Mouse (Mus musculus): ENCODE results near the gene Myo5c. TPM values are rescaled to one million over a fixed set of nuclear protein-coding genes. Genes with fewer than 3 reads are reported as not detected.
A peak's percentile ranks its signal among the peaks of the same experiment; 100 is the strongest.

The Myo5c gene
- total RNA-seq (2021), result 1 to 10 TPM; 3.0 to 4.2 TPM

DNA sequence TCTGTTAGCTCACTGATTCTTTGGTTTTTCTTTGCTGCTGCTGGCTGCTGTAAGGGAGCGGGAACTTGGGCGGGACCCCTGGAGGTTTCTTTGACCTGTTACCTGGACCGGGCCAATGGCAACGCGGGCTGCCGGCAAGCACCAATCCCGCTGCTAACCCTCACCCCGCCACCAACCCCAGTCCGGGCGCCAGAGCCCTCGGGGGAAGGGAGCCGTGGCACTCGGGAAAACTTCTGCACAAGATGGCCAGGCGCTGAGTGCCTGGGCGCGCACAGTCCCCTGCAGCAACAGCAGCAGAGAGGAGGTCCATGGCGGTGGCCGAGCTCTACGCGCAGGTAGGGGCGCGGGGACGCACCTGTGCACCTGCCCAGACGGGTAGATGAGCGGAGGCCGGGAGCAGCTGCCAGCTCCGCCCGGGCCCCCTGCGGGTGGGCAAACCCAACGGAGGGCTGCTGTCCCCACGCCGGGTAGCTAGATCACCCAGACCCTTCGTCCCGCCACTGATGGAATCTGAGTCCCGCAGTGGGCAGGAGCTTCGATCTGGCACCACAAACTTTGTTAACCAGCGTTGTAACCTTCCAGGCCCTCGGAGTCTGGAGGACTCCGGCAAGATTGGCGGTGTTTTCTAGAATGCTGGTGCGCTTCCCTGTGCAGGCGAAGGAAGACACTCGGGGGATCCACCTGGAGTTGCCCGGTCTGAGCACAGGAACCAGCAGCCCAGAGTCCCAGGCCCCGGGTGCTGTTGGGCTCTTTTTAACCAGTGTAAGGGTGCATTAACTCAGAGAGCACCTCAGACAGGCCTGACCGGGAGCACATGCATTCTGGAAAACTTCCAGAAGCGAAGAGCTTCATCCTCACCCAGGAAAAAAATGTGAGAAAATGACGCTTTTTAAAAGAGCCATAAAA is at the start of gene Myo5c:
TSS of gene Myo5c (plus strand) at position 180 of the 906 bp plus-strand sequence.
- intact Hi-C loops (cut with DNase I), result no loop called here
- no peak for DNase-seq (ENCODE audit: low spot score in 2 of 2)

DNA sequence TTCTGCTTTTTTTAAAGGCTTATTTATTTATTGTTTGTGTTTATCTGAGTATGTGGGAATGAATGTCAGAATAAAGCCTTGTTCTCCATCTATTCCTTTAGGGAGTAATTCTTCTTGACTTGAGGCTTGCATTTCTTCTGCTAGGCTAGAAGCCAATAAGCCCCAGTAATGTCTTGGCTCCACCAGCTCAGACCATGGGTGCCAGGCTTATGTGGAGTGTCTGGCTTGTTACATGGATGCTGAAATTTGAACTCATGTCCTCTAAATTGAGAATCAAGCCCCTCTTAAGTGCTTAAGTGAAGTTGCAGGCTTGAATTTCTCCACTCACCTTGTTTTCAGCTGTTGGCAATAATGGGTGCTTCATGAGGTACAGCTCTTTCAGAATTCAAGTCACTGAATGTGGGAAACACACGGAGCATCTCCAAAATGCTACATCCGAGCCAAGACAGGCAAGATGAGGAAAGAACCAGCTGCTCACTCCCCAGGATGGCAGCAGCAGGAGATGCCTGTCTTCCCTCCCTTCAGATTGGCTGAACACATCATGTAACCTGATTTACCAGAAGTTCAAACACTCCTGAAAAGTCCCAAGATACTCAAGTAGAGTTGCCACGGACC is 44.1 kb upstream of the Myo5c start:
- peak in 1 of 2 experiments; percentile 52 for DNase-seq (ENCODE audit: low spot score in 2 of 2)
- intact Hi-C loops (cut with DNase I), result no loop called here

DNA sequence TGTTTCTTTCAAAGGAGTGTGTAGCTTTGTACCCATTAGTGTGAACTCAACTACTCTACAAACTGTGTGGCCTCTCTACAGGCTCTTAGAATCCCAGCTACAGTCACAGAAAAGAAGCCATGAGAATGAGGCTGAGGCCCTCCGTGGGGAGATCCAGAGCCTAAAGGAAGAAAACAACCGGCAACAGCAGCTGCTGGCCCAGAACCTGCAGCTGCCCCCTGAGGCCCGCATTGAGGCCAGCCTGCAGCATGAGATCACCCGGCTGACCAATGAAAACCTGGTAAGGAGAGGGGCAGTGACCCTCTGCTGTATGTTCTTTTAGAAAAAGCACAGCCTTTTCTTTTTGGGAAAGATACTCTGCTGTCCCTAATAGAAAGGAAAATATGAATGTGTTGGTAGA is 38.0 kb upstream of the Myo5c start:
- DNase-seq (ENCODE audit: low spot score in 2 of 2), result no peak
- intact Hi-C loops (cut with DNase I), result no loop called here

DNA sequence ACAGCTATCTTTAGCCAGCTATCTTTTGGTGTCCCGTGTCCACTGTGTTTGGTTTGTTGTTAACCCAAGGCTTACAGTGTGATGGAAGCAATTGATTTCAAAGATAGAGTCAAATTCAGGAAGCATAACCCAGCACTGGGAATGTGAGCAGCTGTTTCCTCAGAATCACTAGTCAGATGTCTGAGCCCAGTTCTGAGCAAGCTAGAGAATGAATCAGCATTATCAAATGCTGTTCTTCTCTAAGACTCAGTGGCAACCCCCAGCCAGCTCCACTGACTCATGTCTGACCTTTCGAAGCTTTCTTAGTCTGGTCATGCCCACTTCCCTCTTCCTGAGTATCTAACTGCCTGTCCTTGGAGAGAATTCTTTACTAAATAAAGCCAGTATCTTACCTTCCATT is 35.5 kb upstream of the Myo5c start:
- DNase-seq (ENCODE audit: low spot score in 2 of 2), result peak in 1 of 2 experiments; percentile 86
- intact Hi-C loops (cut with DNase I), result loop anchor here (1.0 to 2.0 kb wide), 3 partner anchors 48 to 125 kb away; partner anchors contain the start of gene Myo5a

DNA sequence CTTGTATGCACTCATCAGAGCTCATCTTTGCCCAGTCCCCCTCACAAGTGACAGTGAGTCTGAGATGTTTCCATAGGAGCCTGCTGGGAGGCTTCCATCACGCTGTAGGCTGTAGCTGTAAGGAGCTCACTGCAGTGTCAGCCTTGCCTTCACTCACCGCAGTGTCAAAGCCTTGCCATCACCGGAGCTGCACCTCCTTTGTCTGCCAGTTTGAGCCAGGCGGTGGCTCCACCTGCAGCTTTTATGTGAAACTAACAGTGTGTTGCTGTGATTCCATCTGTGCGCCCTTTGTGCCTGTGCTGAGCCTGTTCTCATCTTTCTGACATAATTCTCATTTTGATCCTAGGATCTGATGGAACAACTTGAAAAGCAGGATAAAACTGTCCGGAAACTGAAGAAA is 34.5 kb upstream of the Myo5c start:
- DNase-seq (ENCODE audit: low spot score in 2 of 2), result peak in 1 of 2 experiments; percentile 59
- intact Hi-C loops (cut with DNase I), result loop anchor here (2.0 kb wide), 2 partner anchors 48 to 58 kb away; no protein-coding TSS in a partner anchor

DNA sequence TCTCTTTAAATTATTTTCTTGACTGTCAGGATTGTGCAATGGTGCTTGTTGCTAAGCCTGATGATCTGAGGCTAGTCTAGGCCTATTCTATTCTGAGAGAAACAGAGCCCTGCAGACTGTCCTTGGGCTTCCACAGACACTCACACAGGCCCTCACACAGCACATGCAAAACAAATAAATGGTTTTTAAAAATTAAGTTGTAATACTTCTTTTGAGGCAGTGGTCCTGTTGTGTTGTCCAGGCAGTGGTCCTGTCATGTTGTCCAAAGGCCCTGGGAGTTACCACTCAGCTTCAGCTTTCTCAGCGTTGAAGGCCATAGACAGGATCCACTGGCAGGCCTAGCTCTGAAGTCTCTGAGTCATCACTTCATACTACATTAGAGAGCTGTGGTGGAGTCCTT is 30.3 kb upstream of the Myo5c start:
- intact Hi-C loops (cut with DNase I), result no loop called here

DNA sequence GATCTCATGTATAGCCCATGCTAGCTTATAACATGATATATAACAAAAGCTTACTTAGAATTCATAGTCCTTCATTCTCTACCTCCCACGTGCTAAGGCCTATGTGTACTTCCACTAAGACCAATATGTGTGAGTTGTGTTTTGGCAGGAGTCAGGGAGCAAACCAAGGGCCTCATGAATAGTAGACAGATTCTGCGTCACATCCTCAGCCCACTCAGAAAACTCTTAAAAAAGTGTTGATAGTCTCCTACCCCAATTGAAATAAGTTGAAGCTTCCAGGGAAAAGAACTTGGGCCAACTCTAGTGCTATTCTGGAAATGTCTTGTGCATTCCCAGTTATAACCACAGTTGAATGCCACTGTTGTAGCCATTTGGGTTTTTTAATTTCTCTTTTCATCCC is 29.8 kb upstream of the Myo5c start:
- intact Hi-C loops (cut with DNase I), result no loop called here
- peak in 1 of 2 experiments; percentile 82 for DNase-seq (ENCODE audit: low spot score in 2 of 2)

More for the DNA sequence above, 30.3 kb upstream of the Myo5c start:
- DNase-seq (ENCODE audit: low spot score in 2 of 2), result peak in 1 of 2 experiments; percentile 46

DNA sequence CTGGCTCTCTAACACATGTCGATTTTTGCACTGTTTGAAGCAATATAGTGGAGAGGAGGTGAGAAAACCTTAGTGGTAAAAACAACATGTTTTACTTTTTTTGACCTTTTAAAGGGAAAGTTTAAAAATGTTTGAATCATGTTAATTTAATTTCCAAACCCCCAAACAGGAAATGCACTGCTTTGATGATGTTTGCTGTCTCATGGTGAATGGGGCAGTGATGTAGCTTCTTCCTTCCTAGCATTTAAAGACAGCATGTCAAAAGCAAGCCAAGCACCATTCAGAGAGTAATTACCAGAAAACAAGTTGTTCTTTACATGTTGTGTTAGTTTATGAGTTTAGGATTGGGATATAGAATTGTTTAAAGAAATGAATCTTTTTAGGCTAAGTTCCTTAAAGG is 22.6 kb upstream of the Myo5c start:
- no peak for DNase-seq (ENCODE audit: low spot score in 2 of 2)
- intact Hi-C loops (cut with DNase I), result no loop called here

DNA sequence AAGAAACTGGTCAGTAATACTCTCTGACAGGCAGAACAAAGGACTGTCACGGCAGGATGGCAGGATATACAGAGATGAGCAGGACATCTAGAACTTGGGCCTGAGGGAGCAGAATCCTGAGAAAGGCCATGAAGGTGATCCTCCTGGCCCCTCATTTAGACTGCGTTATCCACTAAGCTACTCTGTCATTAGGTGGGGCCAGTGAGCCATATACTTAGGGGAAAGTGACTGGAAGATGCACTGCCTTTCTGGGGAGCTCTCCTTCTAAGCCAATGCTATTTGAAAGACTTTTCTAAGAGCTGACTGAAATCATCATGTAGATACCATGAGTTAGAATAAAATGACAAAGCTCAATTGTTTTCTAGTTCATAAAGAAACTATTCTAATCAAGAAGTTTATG is 21.6 kb upstream of the Myo5c start:
- no peak for DNase-seq (ENCODE audit: low spot score in 2 of 2)
- intact Hi-C loops (cut with DNase I), result loop anchor here (5.0 kb wide), 1 partner anchor 37 kb away; no protein-coding TSS in a partner anchor

DNA sequence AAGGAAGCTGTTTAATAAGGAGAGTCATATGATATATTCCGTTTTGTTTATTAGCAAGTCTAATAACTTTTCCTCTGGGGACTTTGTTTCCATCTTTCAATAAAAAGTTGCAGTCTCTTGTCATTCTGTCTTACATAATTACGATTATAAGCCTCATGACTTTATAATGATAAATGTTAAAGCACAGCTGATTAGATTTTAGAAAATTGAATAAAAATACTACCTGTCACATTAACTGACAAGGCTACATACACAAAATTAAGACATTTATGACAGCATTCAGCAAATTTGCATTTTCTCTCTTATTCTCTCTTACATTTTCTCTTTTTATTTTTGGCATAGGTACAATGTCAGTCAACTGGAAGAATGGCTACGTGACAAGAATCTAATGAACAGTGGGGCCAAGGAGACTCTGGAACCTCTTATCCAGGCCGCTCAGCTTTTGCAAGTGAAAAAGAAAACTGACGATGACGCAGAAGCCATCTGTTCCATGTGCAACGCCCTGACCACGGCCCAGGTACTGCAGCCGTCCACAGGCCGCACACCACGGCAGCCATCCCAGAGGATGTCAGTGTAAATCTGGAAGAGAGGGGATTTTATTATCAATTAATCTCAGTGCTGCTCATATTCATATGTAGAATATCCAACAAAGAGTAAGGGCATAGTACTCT is 16.9 kb upstream of the Myo5c start:
- intact Hi-C loops (cut with DNase I), result loop anchor here (5.0 kb wide), 1 partner anchor 32 kb away; no protein-coding TSS in a partner anchor
- peak in 1 of 2 experiments; percentile 47 for DNase-seq (ENCODE audit: low spot score in 2 of 2)

DNA sequence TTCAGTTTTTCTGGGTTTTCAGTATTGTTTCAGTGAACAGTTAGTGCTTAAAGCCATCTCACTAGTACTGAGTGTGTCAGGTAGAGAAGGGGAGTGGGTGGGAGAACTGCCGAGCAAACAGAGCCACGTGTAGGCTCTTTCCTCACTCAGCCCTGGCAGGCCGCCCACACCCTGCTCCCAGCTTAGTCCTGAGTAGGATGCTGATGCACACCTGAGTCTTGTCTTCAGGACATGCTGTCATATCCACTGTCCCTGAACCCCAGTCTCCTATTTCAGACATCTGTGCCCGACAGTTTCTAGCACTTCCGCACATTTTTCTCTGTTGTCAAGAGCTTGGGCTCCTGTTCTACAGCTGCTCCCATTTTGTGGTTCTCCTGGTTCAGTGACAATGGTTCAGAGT is 11.9 kb upstream of the Myo5c start:
- intact Hi-C loops (cut with DNase I), result no loop called here
- DNase-seq (ENCODE audit: low spot score in 2 of 2), result peak; percentile 70

DNA sequence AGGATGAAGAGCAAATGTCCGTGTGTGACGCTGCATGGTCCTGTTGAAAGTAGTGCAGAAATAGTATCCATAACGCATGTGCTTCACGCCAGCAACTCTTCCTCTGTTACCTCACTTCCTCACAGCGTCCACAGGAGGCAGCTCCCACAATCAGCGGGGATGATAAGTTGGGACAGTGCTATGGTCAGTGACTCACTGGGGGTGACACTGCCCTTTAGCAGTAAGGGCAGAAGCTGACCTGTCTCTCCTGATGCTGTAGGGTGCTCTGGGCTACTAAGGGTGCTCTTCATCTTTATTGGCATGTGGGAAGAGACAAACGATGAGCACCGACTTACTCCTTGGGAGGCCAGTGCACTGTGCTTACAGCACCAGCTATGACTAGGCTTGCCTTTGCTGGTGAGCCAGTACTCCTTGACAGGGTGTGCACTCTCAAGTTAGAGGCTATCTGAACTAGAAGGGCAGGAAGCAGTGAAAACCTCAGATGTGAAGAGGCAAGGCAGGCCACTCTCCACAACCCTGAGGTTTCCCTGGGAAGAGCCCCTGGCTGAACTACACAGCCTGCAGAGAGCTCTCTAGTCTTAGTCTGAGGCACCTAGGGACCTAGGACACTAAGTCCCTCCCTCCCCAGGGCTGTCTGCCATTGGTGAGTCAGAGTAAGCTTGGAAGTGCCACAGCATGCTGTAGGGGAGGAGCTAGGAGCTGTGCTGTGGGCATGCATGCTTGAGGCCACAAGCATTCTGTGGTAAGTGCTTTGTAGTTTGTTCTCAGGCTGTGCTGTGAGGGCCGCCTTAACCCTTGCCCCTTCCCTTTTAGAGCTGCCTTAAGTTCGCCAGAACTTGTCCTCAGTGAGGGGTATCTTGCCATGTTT is 10.2 kb upstream of the Myo5c start:
- intact Hi-C loops (cut with DNase I), result no loop called here
- no peak for DNase-seq (ENCODE audit: low spot score in 2 of 2)

DNA sequence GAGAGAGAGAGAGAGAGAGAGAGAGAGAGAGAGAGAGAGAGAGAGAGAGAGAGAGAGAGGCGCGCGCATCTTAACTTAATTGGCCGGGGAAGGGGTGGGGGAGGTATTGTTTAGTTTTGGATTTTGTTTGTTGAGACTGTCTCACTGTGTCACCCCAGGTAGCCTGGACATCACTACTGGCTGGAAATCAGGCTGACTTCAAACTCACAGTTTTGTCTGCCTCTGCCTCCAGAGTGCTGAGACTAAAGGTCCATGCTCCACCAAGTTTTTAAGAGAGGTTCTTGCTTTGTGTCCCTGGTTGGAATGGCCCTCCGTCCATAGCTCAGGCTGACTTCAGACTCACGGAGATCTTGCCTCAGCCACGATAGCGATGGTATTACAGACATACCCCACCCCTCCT is 1.0 kb downstream of the Myo5c start:
- no peak for DNase-seq (ENCODE audit: low spot score in 2 of 2)
- intact Hi-C loops (cut with DNase I), result no loop called here

DNA sequence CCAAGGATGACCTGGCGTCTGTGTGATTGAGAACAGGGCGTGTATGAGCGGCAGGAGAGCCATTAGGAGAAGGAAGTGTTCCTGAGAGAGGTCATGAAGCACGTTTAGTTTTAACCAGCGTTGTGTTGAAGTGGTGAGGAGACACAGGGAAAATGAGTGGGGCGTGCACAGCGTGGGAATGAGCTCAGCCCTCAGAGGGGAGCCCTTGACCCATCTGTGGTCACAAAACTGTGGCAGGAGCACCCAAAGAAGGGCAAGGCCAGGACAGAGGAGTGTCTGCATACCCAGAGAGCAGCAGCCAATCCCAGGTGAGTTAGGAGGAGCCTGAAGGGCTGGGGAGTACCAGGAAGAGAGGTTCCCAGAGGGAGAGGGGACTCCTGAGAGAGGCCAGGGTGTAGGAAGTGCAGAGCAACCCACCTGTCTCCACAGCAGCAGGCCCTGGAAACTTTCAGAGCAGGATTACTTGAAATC is 2.5 kb downstream of the Myo5c start:
- DNase-seq (ENCODE audit: low spot score in 2 of 2), result no peak
- intact Hi-C loops (cut with DNase I), result no loop called here

DNA sequence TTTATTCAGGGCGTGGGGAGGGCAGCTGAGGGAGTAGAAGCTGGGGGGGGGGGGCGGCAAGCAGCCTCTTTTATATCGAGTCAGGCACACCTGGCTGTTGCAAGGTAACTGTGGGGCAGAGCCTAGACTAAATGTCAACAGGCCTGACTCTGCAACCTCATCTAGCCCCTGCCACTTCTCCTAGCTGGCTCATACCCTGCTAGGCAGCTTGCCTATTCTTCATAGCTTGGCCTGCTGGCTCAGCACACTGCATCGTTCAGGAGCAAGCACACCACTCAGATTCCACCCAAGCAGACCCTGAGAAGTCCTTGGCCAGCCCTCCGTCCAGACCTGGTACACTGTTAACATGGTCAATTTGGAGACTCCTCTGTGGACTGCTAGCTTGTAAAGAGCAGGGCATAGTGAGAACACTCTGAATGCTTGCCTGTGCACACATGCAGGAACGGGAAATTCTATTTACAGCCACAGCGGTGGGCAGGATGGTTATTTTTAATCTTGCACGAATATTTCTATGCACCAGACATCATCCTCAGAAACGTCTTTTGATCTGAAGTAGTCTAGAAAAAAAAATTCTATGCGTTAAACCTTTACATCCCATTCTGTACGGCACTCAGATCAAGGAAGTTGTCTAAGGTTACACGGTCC is 3.3 kb downstream of the Myo5c start:
- peak in 1 of 2 experiments; percentile 90 for DNase-seq (ENCODE audit: low spot score in 2 of 2)
- intact Hi-C loops (cut with DNase I), result no loop called here

DNA sequence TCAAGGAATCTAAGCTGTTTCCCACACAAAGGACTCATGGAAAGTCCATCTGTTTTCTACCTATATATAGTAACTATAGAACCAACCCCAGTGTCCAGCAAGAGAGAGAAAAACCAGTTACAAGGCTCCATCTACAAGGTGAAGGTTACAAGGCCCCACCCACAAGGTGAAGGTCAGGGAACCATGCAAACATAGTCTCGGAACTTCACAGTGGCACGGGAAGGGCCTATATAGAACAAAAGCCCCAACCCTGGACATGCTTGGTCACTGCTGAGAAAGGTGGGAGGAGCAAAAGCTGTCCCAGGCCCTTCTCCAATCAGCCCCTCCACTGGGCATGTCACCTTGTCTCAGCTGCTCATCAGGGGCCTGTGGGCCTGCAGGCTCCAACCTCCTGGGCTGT is 3.9 kb downstream of the Myo5c start:
- no peak for DNase-seq (ENCODE audit: low spot score in 2 of 2)
- intact Hi-C loops (cut with DNase I), result no loop called here

DNA sequence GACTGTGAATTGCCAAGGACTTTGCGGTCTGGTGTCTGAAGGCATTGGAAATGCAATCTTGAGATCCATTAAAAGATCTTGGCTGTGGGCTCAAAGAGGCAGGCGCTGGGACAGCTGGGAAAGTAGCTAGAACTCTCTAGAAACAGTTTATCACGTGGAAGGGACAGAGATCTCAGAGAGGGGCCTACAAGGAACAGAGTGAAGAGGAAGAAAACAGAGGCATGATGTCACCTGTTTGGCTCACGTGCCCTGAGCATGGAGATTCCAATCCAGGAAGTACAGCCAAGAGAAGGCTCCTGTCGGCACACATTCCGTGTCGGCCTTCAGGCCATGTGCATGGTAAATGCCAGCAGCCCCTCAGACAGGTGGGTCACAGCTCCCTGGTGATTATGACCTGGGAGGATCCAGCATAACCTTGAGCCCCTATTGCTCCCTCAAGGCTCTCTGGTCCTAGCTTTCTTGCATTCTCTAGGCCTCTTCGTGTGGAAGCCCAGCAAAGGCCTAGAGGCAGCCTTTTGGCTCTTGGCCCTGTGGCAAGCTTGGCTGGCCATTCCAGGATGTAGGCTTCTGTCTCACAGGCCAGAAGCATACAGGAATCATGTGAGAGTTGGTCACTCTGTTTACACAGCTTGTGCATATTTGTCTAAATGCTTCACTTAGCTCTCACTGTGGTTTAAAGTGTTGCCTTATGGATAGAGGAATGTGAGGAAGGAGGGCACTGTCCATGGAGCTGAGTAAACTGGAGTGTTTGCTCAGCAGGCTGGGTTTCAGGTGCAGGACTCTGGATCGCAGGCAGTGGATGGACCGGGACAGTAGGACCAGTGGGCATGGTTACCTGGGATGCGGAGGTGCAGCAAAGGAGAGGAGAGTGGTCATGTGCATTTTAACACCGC is 4.8 kb downstream of the Myo5c start:
- intact Hi-C loops (cut with DNase I), result no loop called here
- DNase-seq (ENCODE audit: low spot score in 2 of 2), result no peak

DNA sequence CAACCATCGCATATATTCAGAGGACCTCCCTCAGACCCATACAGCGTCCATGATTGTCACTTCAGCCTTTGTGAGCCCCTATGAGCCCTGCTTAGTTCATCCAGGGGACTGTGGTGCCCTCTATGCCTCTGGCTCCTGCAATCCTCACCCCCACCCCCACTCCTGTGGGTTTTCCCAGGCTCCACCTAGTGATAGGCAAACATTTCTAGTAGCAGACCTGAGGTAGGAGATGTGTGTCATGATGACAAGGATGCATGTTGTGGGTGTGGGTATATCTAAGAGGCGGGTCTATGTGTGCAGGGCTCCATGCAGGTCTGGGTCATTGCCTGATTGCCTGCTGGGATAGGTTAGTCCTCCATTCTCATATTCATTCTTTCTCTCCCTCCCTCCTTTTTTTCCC is 6.4 kb downstream of the Myo5c start:
- intact Hi-C loops (cut with DNase I), result no loop called here
- no peak for DNase-seq (ENCODE audit: low spot score in 2 of 2)
